In the genomic region with DNA sequence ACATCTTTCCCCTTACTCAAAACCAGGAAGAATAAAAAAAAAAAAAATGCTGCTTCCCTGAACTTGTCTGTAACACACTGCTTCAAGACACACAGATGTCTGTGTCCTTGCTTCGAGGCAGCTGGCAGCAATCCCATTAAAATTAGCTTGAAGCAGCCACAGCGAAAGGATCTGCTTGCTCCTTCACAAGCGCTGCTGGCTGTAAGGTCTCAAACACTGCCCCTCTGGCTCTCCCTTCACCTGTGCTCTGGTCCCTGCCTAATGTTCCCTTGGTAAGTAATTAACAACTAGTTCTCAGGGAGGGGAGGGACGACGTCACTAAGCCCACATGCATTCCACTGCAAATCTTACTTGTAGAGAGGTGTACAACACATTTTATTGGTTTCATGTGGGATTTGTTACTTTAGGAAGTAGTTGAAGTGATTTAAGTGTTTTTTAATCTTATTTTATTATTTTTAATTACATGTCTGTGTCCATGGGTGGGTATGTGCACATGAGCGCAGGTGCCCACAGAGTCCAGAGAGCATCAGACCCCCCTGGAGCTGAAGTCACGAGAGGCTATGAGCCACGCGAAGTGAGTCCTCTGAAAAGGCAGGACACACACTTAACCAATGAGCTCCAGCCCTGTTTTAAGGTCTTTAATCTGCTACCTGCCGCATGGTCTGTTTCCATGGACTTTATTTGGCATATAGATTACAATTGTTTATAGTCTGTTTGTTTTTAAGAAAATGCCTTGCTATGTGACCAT, we compare ENCODE assay signal across 14 mouse cellular contexts.
DNase-seq lines count a peak whose midpoint lies in the region; ATAC-seq and TF ChIP-seq lines count a peak whose summit lies in the region.
"Had no signal": no experiment of that assay in that cellular context is flagged by ENCODE, and none has a peak within 500 bp of the region (broad histone marks: within the 10 kb centered on the region; RNA-seq: fewer than 3 reads in every experiment).

No protein-coding gene starts in this region.

- H3K27me3 ChIP-seq in lung, embryonic 14.5 days (ENCODE audit: insufficient read depth, low read length), result no peaks in the 10 kb centered on the region
- no peaks in the 10 kb centered on the region for H3K27me3 ChIP-seq in forebrain, postnatal 0 days (ENCODE audit: insufficient read depth, low read length)
- H3K27me3 ChIP-seq: heart, embryonic 15.5 days had no signal

- 62% methylated on average over 10 of the region's 10 CpGs for WGBS in lung, embryonic 14.5 days
- WGBS in lung, adult 2 months, result 71% methylated on average over 10 of the region's 10 CpGs
- WGBS in forebrain, postnatal 0 days, result 50% methylated on average over 10 of the region's 10 CpGs

- H3K4me3 ChIP-seq in lung, embryonic 14.5 days (ENCODE audit: low read depth, low read length), result no peak overlapping the region
- H3K4me3 ChIP-seq in lung, adult 2 months (replicated peaks; ENCODE audit: extremely low read depth, low read depth, low read length), result no peak overlapping the region
- no peak overlapping the region for H3K4me3 ChIP-seq in forebrain, postnatal 0 days (ENCODE audit: low read depth, low read length)
- H3K4me3 ChIP-seq: heart, embryonic 15.5 days; layer of hippocampus, adult 2 months; megakaryocyte, embryonic 14.5 days had no signal

- H3K9ac ChIP-seq in lung, embryonic 14.5 days, result no peak overlapping the region
- no peak overlapping the region for H3K9ac ChIP-seq in forebrain, postnatal 0 days
- H3K9ac ChIP-seq: heart, embryonic 15.5 days; liver, embryonic 14.5 days had no signal

- no peaks in the 10 kb centered on the region for H3K9me3 ChIP-seq in lung, embryonic 14.5 days (ENCODE audit: low read depth, low read length)
- no peaks in the 10 kb centered on the region for H3K9me3 ChIP-seq in forebrain, postnatal 0 days (ENCODE audit: low read length)
- H3K9me3 ChIP-seq: heart, embryonic 15.5 days; megakaryocyte, embryonic 14.5 days had no signal

- TF ChIP-seq POLR2A in lung, adult 2 months (IDR thresholded peaks at IDR 0.05; ENCODE audit: borderline replicate concordance, extremely low read depth, low read depth, low read length), result no peak

- peak; percentile 52 for DNase-seq in cerebellum, postnatal 10 days
- no peak for DNase-seq in cerebellum, adult 11 months
- peak; percentile 69 for DNase-seq in lung, embryonic 14.5 days
- no peak for DNase-seq in lung, adult 2 months
- peak; percentile 54 for DNase-seq in forebrain, postnatal 0 days
- peak; percentile 61 to 69 for DNase-seq in kidney, postnatal 36 days
- DNase-seq in gastrocnemius, adult 18-20 months (ENCODE audit: low spot score), result no peak
- DNase-seq: adrenal gland, adult 8-10 months; cerebellum, postnatal 36 days had no signal

- ATAC-seq in lung, embryonic 14.5 days (ENCODE audit: insufficient read depth), result no peak
- peak; percentile 53; the same call in 1 of the 2 replicates for ATAC-seq in forebrain, postnatal 0 days
- ATAC-seq in granulocyte monocyte progenitor cell, adult 5-6 weeks (replicated peaks; ENCODE audit: poor library complexity, severe bottlenecking), result no peak

- no peaks in the 10 kb centered on the region for H3K36me3 ChIP-seq in lung, embryonic 14.5 days (ENCODE audit: insufficient read depth)
- H3K36me3 ChIP-seq in forebrain, postnatal 0 days (ENCODE audit: insufficient read depth), result no peaks in the 10 kb centered on the region
- H3K36me3 ChIP-seq: heart, embryonic 15.5 days had no signal

- TF ChIP-seq CTCF in lung, embryonic 14.5 days (IDR thresholded peaks at IDR 0.05; ENCODE audit: low read depth), result no peak
- TF ChIP-seq CTCF in lung, adult 2 months (IDR thresholded peaks at IDR 0.05; ENCODE audit: insufficient read depth, low read length), result no peak
- no peak for TF ChIP-seq CTCF in forebrain, postnatal 0 days (IDR thresholded peaks at IDR 0.05; ENCODE audit: low read depth)

- no peak overlapping the region for H3K4me2 ChIP-seq in lung, embryonic 14.5 days
- no peak overlapping the region; the same call in 1 of the 2 replicates for H3K4me2 ChIP-seq in forebrain, postnatal 0 days (ENCODE audit: low read depth)
- H3K4me2 ChIP-seq: heart, embryonic 15.5 days had no signal

- H3K27ac ChIP-seq in lung, embryonic 14.5 days (ENCODE audit: low read depth), result no peak overlapping the region
- H3K27ac ChIP-seq in forebrain, postnatal 0 days (ENCODE audit: low read depth, low read length), result no peak overlapping the region
- H3K27ac ChIP-seq: heart, embryonic 15.5 days; layer of hippocampus, adult 2 months; liver, embryonic 14.5 days had no signal

- no peaks in the 10 kb centered on the region for H3K4me1 ChIP-seq in lung, embryonic 14.5 days (ENCODE audit: insufficient read depth)
- peaks cover 4% of the 10 kb centered on the region; the same call in 1 of the 2 replicates for H3K4me1 ChIP-seq in lung, adult 2 months (ENCODE audit: control insufficient read depth, insufficient read depth, low read length)
- H3K4me1 ChIP-seq in forebrain, postnatal 0 days (ENCODE audit: insufficient read depth), result no peaks in the 10 kb centered on the region
- H3K4me1 ChIP-seq: heart, embryonic 15.5 days had no signal

Comparison
In these comparisons a context has a peak if more than half of its experiments do, and no peak if none do; other contexts are left out.
1. DNase-seq: peak in cerebellum, postnatal 10 days (2 of 2), lung, embryonic 14.5 days (single experiment), forebrain, postnatal 0 days (single experiment) and kidney, postnatal 36 days (2 of 2); none in cerebellum, adult 11 months (single experiment), lung, adult 2 months (single experiment) and gastrocnemius, adult 18-20 months (single experiment).